Comparison of ENCODE assay signal across 25 mouse cellular contexts in the genomic region with DNA sequence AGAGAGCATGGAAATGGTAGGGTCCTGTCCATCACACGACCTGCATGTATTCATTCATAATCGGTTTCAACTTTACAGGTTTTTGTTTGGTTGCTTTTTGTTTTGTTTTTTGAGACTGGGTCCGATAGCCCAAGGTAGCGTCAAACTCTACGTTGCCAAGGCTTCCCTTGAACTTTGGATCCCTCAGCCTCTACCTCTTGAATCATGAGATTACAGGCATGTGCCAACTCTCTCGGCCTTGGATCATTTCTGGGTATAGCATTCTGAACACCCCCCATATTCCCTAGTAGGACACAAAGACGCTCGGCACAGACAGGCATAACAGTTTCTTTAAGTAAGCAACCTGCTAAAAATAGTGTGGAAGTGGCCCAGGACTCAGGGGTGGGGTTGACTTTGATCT. TPM values are rescaled to one million over a fixed set of nuclear protein-coding genes. Genes with fewer than 3 reads are reported as not detected.
DNase-seq lines count a peak whose midpoint lies in the region; ATAC-seq and TF ChIP-seq lines count a peak whose summit lies in the region.
"Had no signal": no experiment of that assay in that cellular context is flagged by ENCODE, and none has a peak within 500 bp of the region (broad histone marks: within the 10 kb centered on the region; RNA-seq: fewer than 3 reads in every experiment).

No protein-coding gene starts in this region.

- H3K4me2 ChIP-seq in heart, embryonic 14.5 days (ENCODE audit: low read length), result no peak overlapping the region
- H3K4me2 ChIP-seq: embryonic facial prominence, embryonic 15.5 days; forebrain, embryonic 12.5 days; limb, embryonic 12.5 days; liver, embryonic 11.5 days; midbrain, embryonic 11.5 days; stomach, embryonic 15.5 days had no signal

- H3K27ac ChIP-seq in gastrocnemius, adult 2 months, result peak overlapping the region; percentile 46
- H3K27ac ChIP-seq in heart, embryonic 14.5 days (replicated peaks in 1 of 2; ENCODE audit: control insufficient read depth in 1 of 2, insufficient read depth in 1 of 2, low read depth in 2 of 2, low read length in 2 of 2), result peak overlapping the region; percentile 26 to 100
- H3K27ac ChIP-seq: embryonic facial prominence, embryonic 10.5 days; embryonic facial prominence, embryonic 15.5 days; forebrain, embryonic 12.5 days; left cerebral cortex, adult 2 months; limb, embryonic 12.5 days; stomach, embryonic 15.5 days had no signal

- ATAC-seq in heart, embryonic 14.5 days (ENCODE audit: insufficient number of reproducible peaks, insufficient read depth, low FRiP score, low read depth), result no peak
- ATAC-seq: forebrain, postnatal 0 days; hindbrain, embryonic 16.5 days; liver, postnatal 0 days; midbrain, embryonic 16.5 days had no signal

- DNase-seq in gastrocnemius, adult 2 months, result no peak
- DNase-seq in gastrocnemius, postnatal 14 days, result no peak
- no peak for DNase-seq in heart, postnatal 4 days
- DNase-seq in kidney, adult 9 months, result peak; percentile 44
- no peak for DNase-seq in kidney, adult 8-10 months
- DNase-seq: B cell, adult 2 months; cerebellum, adult 8-10 months; cerebellum, postnatal 25 days; forebrain, postnatal 0 days; gastrocnemius, postnatal 10 days; kidney, postnatal 14 days; liver, postnatal 0 days; lung, postnatal 36 days; right cerebral cortex, postnatal 25 days had no signal

- H3K9me3 ChIP-seq in heart, embryonic 14.5 days (ENCODE audit: control insufficient read depth, low read length), result no peaks in the 10 kb centered on the region
- H3K9me3 ChIP-seq: embryonic facial prominence, embryonic 10.5 days; forebrain, embryonic 12.5 days; limb, embryonic 12.5 days; stomach, embryonic 15.5 days had no signal

- H3K9ac ChIP-seq in heart, embryonic 14.5 days (ENCODE audit: low read length), result no peak overlapping the region; the same call in 1 of the 2 replicates
- H3K9ac ChIP-seq: embryonic facial prominence, embryonic 15.5 days; forebrain, embryonic 12.5 days; forebrain, postnatal 0 days; limb, embryonic 12.5 days; liver, postnatal 0 days; stomach, embryonic 15.5 days had no signal

- intact Hi-C loops in gastrocnemius, adult 2 months (cut with DNase I), result no loop called here
- intact Hi-C loops in gastrocnemius, postnatal 14 days (cut with DNase I; ENCODE audit: low total_unique reads), result no loop called here

- peaks cover 63% of the 10 kb centered on the region for H3K36me3 ChIP-seq in heart, embryonic 14.5 days (ENCODE audit: control insufficient read depth, insufficient read depth, low read length)

- no peak overlapping the region for H3K4me3 ChIP-seq in gastrocnemius, adult 2 months
- no peak overlapping the region for H3K4me3 ChIP-seq in heart, embryonic 14.5 days (ENCODE audit: control insufficient read depth in 1 of 2, insufficient read depth in 1 of 2, low read depth in 1 of 2, low read length in 2 of 2)
- H3K4me3 ChIP-seq: embryonic facial prominence, embryonic 10.5 days; embryonic facial prominence, embryonic 15.5 days; forebrain, embryonic 12.5 days; left cerebral cortex, adult 2 months; limb, embryonic 12.5 days; stomach, embryonic 15.5 days had no signal

- no peak for TF ChIP-seq CTCF in gastrocnemius, adult 2 months (IDR thresholded peaks at IDR 0.05)

- no peaks in the 10 kb centered on the region for H3K27me3 ChIP-seq in heart, embryonic 14.5 days (ENCODE audit: control insufficient read depth, insufficient read depth, low read length)
- H3K27me3 ChIP-seq: embryonic facial prominence, embryonic 15.5 days; forebrain, embryonic 12.5 days; limb, embryonic 12.5 days; stomach, embryonic 15.5 days had no signal

- WGBS in heart, embryonic 14.5 days, result 70% methylated on average over 8 of the region's 8 CpGs

- peaks cover 46 to 53% of the 10 kb centered on the region in 2 experiments for H3K4me1 ChIP-seq in heart, embryonic 14.5 days (ENCODE audit: control insufficient read depth in 2 of 2, insufficient read depth in 2 of 2, low read length in 2 of 2)

RNA-seq across cellular contexts. Expression of a gene that starts 21.6 kb away (rescaled TPM):
- 10 to 100 TPM; 10.4 to 17.3 TPM for total RNA-seq in gastrocnemius, adult 2 months (2021)
- total RNA-seq in gastrocnemius, postnatal 14 days (2021), result 10 to 100 TPM; 21.4 to 25.8 TPM
- polyA plus RNA-seq in heart, embryonic 14.5 days (2014; fragmentation: Nextera tagmentation; extraction: Ambion mirVana), result 64.1 and 66.2 TPM in 2 replicates
- total RNA-seq in heart, postnatal 4 days (2021), result 100 to 1,000 TPM; 173 to 189 TPM

Comparison
In these comparisons a context has a peak if more than half of its experiments do, and no peak if none do; other contexts are left out.
1. RNA of a gene that starts 21.6 kb away (total RNA-seq): 173 to 189 TPM in heart, postnatal 4 days; 21.4 to 25.8 TPM in gastrocnemius, postnatal 14 days and 10.4 to 17.3 TPM in gastrocnemius, adult 2 months; every median in the first group is over 4 times any median in the second.